Mouse (Mus musculus) midbrain, embryonic 12.5 days (tissue): Measurements from ENCODE around the gene Morn1. TPM values are rescaled to one million over a fixed set of nuclear protein-coding genes. Genes with fewer than 3 reads are reported as not detected.

ENCODE experiments used
- ATAC-seq: fragments of 200-750 bp; cut with Nextera tagmentation; 2 replicates; pipeline ENCODE4 v1.8.0; 2017; ENCODE audit warnings: low read depth, moderate TSS enrichment, moderate library complexity; ENCODE audit not compliant: low FRiP score
- H3K27ac ChIP-seq: fragments of 300-500 bp; sonication (generic); replicated peaks from 2 replicates; pipeline ENCODE4 v1.5.1; 2016; ENCODE audit warnings: mild to moderate bottlenecking
- H3K27me3 ChIP-seq: fragments of 300-500 bp; sonication (generic); 2 replicates; pipeline ENCODE4 v1.6.1; 2016; ENCODE audit warnings: mild to moderate bottlenecking
- H3K36me3 ChIP-seq: fragments of 300-500 bp; sonication (generic); 2 replicates; pipeline ENCODE4 v1.6.1; 2016
- H3K4me1 ChIP-seq: fragments of 300-500 bp; sonication (generic); 2 replicates; pipeline ENCODE4 v1.6.1; 2016
- H3K4me2 ChIP-seq: fragments of 300-500 bp; sonication (generic); replicated peaks from 2 replicates; pipeline ENCODE4 v1.6.1; 2016; ENCODE audit warnings: mild to moderate bottlenecking, moderate library complexity
- H3K4me3 ChIP-seq: fragments of 300-500 bp; sonication (generic); 2 replicates; pipeline ENCODE4 v1.5.1; 2016; ENCODE audit warnings: mild to moderate bottlenecking
- H3K9ac ChIP-seq: fragments of 300-500 bp; sonication (generic); replicated peaks from 2 replicates; pipeline ENCODE4 v1.6.1; 2016; ENCODE audit warnings: mild to moderate bottlenecking, moderate library complexity
- H3K9me3 ChIP-seq: fragments of 300-500 bp; sonication (generic); 2 replicates; pipeline ENCODE4 v1.6.1; 2016; ENCODE audit warnings: mild to moderate bottlenecking
- WGBS: fragments of 180-500 bp; shearing (Covaris S2); methylation state at CpG from one replicate; pipeline ENCODE4 v1.1.7; 2016; 5-methylcytosine and 5-hydroxymethylcytosine counted together
- polyA plus RNA-seq: library from polyadenylated mRNA; unstranded; fragments of >200 nt; fragmentation: Nextera tagmentation; extraction: Ambion mirVana; gene quantifications from 2 replicates; pipeline ENCODE4 v1.2.1, GENCODE M21; 2016

The Morn1 gene
- polyA plus RNA-seq, 1 experiment from 2014 or later, result 5.6 TPM

DNA sequence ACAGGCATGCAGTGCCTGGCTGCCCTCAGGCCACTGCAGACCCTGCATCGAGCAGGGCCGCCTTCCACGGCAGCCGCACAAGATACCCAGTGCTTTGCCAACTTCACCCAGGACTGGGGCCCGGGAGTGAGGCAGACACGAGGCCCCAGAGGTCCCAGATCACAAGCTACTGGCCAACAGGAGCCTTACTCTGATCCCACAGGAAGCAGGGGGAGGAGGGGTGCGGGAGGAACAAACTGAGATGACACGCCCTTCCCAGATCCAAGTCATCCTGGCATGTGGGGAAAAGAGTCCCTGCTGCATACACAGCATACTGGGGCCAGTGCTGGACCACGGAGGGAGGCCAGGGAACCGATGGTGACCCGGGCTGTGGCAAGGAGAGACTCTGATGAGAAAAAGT lies 68.6 kb downstream of the Morn1 start:
- H3K9me3 ChIP-seq, result no peaks in the 10 kb centered on the region
- H3K4me3 ChIP-seq, result no peak overlapping the region
- no peak overlapping the region for H3K4me2 ChIP-seq
- WGBS, result 85% methylated on average over 11 of the region's 11 CpGs
- ATAC-seq, result no peak
- no peak overlapping the region for H3K9ac ChIP-seq
- H3K27ac ChIP-seq, result no peak overlapping the region
- H3K27me3 ChIP-seq, result peaks cover 15% of the 10 kb centered on the region
- H3K36me3 ChIP-seq, result peaks cover 49% of the 10 kb centered on the region
- H3K4me1 ChIP-seq, result peaks cover 30% of the 10 kb centered on the region

- peaks cover 49% of the 10 kb centered on the region for H3K36me3 ChIP-seq
- no peak for ATAC-seq
Observed at GRCm38 (mm10) chr4:155156734-155157133, 70.4 kb downstream of the Morn1 start.

DNA sequence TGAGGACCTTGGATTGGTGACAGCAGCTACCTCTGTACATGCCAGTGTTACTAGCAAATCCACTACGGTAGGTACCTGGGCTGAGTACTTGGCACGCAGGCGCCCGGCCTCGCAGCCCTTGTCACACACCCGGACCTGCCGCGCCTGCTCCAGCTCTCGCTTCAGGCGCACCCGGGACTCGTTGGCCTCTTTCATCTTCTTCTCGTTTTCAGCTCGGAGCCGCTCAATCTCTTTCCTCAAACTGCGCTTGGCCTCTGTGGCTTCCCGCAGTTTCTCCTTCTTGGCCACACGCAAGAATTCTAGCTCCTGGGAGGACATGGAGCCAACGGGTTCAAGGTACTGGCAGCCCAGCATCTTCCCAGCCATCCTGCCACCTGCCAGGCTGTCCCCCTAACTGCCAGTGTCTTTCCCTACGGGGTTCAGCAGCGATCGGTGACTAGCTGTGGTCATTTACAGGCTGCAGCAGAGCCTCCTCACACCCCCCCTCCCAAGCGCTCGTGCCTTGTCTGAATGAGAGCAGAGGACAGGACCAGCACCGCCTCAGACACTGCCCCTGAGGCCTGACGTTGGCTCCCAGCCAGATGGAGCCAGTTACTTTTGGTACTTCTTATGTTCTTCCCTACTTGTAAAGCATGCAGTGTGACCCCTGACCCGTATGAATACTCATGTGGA lies 71.6 kb downstream of the Morn1 start:
- Histone ChIP-seq H3K4me1 (peaks cover 20% of the 10 kb centered on the region), H3K27ac (no peak overlapping the region), H3K4me2 (no peak overlapping the region), H3K27me3 (no peaks in the 10 kb centered on the region), H3K9ac (no peak overlapping the region), H3K9me3 (no peaks in the 10 kb centered on the region), H3K36me3 (peaks cover 49% of the 10 kb centered on the region), H3K4me3 (no peak overlapping the region)
- whole genome bisulfite sequencing, result 89% methylated on average over 27 of the region's 27 CpGs
- no peak for ATAC-seq

More at GRCm38 (mm10) chr4:155156734-155157133, 70.4 kb downstream of the Morn1 start:
- H3K4me3 ChIP-seq, result no peak overlapping the region
- H3K9me3 ChIP-seq, result no peaks in the 10 kb centered on the region
- H3K27me3 ChIP-seq, result peaks cover 5% of the 10 kb centered on the region
- 95% methylated on average over 17 of the region's 17 CpGs for WGBS
- no peak overlapping the region for H3K27ac ChIP-seq
- H3K9ac ChIP-seq, result no peak overlapping the region
- H3K4me2 ChIP-seq, result no peak overlapping the region
- H3K4me1 ChIP-seq, result peaks cover 22% of the 10 kb centered on the region; the same call in 1 of the 2 replicates

- Histone ChIP-seq H3K36me3 (peaks cover 49% of the 10 kb centered on the region), H3K4me3 (no peak overlapping the region), H3K27me3 (no peaks in the 10 kb centered on the region), H3K4me1 (peaks cover 25% of the 10 kb centered on the region), H3K4me2 (no peak overlapping the region), H3K9ac (no peak overlapping the region), H3K27ac (no peak overlapping the region), H3K9me3 (no peaks in the 10 kb centered on the region)
- no peak for ATAC-seq
- 83% methylated on average over 8 of the region's 8 CpGs for WGBS
Observed at GRCm38 (mm10) chr4:155158543-155158917, 72.2 kb downstream of the Morn1 start.

- no peak for ATAC-seq
- peaks cover 38% of the 10 kb centered on the region for H3K4me1 ChIP-seq
- 82% methylated on average over 7 of the region's 7 CpGs for WGBS
- H3K27ac ChIP-seq, result no peak overlapping the region
- no peak overlapping the region for H3K4me3 ChIP-seq
- no peaks in the 10 kb centered on the region for H3K27me3 ChIP-seq
- no peak overlapping the region for H3K4me2 ChIP-seq
- H3K9ac ChIP-seq, result no peak overlapping the region
- H3K36me3 ChIP-seq, result peaks cover 22% of the 10 kb centered on the region
- H3K9me3 ChIP-seq, result no peaks in the 10 kb centered on the region
Observed at GRCm38 (mm10) chr4:155162433-155163319, 76.3 kb downstream of the Morn1 start.

DNA sequence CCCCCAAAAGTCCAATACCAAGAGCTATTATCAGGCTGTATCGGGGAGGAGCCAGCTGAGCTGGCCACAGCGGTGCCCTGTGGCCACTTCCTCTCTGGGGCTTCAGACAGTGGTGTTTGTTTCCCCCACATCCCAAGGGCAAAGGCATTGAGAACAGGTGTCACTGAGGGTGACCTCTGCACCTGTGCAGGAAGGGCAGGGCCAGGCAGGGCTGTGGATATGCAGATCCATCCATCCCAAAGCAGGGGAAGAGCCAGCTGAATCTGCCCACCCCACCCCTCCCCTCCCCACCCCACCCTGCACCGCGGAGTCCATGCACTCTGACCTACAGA lies 76.9 kb downstream of the Morn1 start:
- Histone ChIP-seq H3K9ac (no peak overlapping the region), H3K27me3 (no peaks in the 10 kb centered on the region), H3K4me3 (no peak overlapping the region), H3K27ac (no peak overlapping the region), H3K4me2 (no peak overlapping the region), H3K9me3 (no peaks in the 10 kb centered on the region), H3K36me3 (peaks cover 16% of the 10 kb centered on the region), H3K4me1 (peaks cover 35% of the 10 kb centered on the region)
- WGBS, result 55% methylated on average over 4 of the region's 4 CpGs
- ATAC-seq, result no peak

DNA sequence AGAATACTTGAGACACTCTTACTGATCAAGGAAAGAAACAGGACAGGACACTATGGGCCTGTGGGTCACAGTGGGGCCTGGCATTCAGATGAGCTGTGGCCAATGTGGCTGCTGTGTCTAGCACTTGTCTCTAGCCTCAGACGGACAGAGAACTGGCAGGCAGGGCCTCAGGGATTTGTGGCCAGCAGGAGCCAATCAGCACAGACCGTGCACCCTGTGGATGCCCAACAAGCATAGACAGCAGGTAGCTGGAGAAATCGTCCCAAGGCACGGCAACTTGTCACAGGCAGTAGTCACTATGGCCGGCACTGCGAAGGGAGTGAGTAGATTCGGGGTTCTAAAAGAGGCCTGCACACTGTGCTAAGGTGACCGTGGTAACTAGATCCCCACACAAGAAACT lies 77.3 kb downstream of the Morn1 start:
- no peak overlapping the region for H3K4me2 ChIP-seq
- no peak overlapping the region for H3K4me3 ChIP-seq
- peaks cover 31% of the 10 kb centered on the region for H3K4me1 ChIP-seq
- no peaks in the 10 kb centered on the region for H3K27me3 ChIP-seq
- H3K9me3 ChIP-seq, result no peaks in the 10 kb centered on the region
- peak; percentile 44; the same call in 1 of the 2 replicates for ATAC-seq
- peaks cover 12% of the 10 kb centered on the region for H3K36me3 ChIP-seq
- WGBS, result 34% methylated on average over 8 of the region's 8 CpGs
- H3K27ac ChIP-seq, result 0 out of 2 replicates have a peak overlapping the region, but pooled peaks have one; percentile 0
- no peak overlapping the region for H3K9ac ChIP-seq

GRCm38 (mm10) chr4:155164550-155164949 lies 78.2 kb downstream of the Morn1 start:
- Histone ChIP-seq H3K9ac (no peak overlapping the region), H3K27me3 (no peaks in the 10 kb centered on the region), H3K4me3 (no peak overlapping the region), H3K9me3 (no peaks in the 10 kb centered on the region), H3K4me1 (peaks cover 31% of the 10 kb centered on the region), H3K36me3 (0 out of 2 replicates have a peak, but pooled peaks cover 4% of the 10 kb centered on the region), H3K27ac (no peak overlapping the region), H3K4me2 (no peak overlapping the region)
- 87% methylated on average over 6 of the region's 6 CpGs for WGBS
- no peak for ATAC-seq

GRCm38 (mm10) chr4:155165861-155166260 lies 79.5 kb downstream of the Morn1 start:
- Histone ChIP-seq H3K4me1 (peaks cover 32% of the 10 kb centered on the region), H3K27me3 (no peaks in the 10 kb centered on the region), H3K9me3 (no peaks in the 10 kb centered on the region), H3K4me2 (no peak overlapping the region), H3K36me3 (no peaks in the 10 kb centered on the region), H3K9ac (no peak overlapping the region), H3K27ac (no peak overlapping the region), H3K4me3 (no peak overlapping the region)
- no peak for ATAC-seq

GRCm38 (mm10) chr4:155168835-155169252 lies 82.5 kb downstream of the Morn1 start:
- WGBS, result 95% methylated on average over 8 of the region's 8 CpGs
- H3K36me3 ChIP-seq, result no peaks in the 10 kb centered on the region

GRCm38 (mm10) chr4:155170614-155171212 lies 84.3 kb downstream of the Morn1 start:
- no peaks in the 10 kb centered on the region for H3K36me3 ChIP-seq
- H3K4me3 ChIP-seq, result no peak overlapping the region
- H3K9ac ChIP-seq, result no peak overlapping the region
- H3K4me2 ChIP-seq, result no peak overlapping the region
- WGBS, result 83% methylated on average over 8 of the region's 8 CpGs
- ATAC-seq, result no peak
- H3K9me3 ChIP-seq, result no peaks in the 10 kb centered on the region
- H3K27ac ChIP-seq, result no peak overlapping the region
- peaks cover 49% of the 10 kb centered on the region for H3K4me1 ChIP-seq
- H3K27me3 ChIP-seq, result no peaks in the 10 kb centered on the region

More at GRCm38 (mm10) chr4:155168835-155169252, 82.5 kb downstream of the Morn1 start:
- no peak overlapping the region for H3K4me2 ChIP-seq
- H3K9me3 ChIP-seq, result no peaks in the 10 kb centered on the region
- H3K4me1 ChIP-seq, result peaks cover 44% of the 10 kb centered on the region
- H3K9ac ChIP-seq, result no peak overlapping the region
- H3K4me3 ChIP-seq, result no peak overlapping the region
- no peaks in the 10 kb centered on the region for H3K27me3 ChIP-seq
- no peak overlapping the region for H3K27ac ChIP-seq
- no peak for ATAC-seq

DNA sequence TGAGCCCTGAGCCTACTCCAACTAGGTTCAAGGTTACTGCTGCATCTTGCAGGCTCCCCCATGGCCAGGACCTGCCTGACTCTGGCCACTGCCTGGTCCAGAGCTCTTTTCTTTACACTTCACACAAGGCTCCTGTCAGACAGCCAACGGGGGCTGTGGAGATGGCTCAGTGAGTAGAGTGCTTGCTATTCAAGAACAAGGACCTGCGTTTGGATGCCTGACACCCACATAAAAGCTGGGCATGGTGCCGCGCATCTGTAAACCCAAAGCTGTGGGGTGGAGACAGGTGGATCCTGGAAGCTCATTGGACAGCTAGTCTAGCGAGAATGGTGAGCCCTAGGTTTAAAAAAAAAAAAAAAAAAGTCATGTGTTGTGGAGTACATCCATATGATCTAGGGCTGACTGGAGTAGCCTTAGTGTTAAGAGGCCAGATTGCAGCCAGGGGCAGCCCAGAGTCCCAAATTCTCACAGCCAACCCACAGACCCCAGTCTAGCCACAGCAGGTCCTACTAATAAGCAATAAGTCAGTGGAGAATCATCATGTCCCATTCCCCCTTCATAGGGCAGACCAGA lies 85.7 kb downstream of the Morn1 start:
- no peak for ATAC-seq
- Histone ChIP-seq H3K4me2 (no peak overlapping the region), H3K27ac (peak overlapping the region; percentile 91), H3K4me3 (no peak overlapping the region), H3K27me3 (no peaks in the 10 kb centered on the region), H3K9ac (no peak overlapping the region), H3K9me3 (no peaks in the 10 kb centered on the region), H3K4me1 (peaks cover 60% of the 10 kb centered on the region), H3K36me3 (no peaks in the 10 kb centered on the region)
- WGBS, result 72% methylated on average over 5 of the region's 5 CpGs
